Mouse (Mus musculus) hindbrain, embryonic 15.5 days (tissue): ENCODE results near the gene Cass4. TPM values are rescaled to one million over a fixed set of nuclear protein-coding genes. Genes with fewer than 3 reads are reported as not detected.

ENCODE experiments used
- ATAC-seq: fragments of 200-750 bp; cut with Nextera tagmentation; 2 replicates; pipeline ENCODE4 v1.8.0; 2017; ENCODE audit warnings: low read depth, moderate number of reproducible peaks, moderate TSS enrichment; ENCODE audit not compliant: low FRiP score
- H3K27ac ChIP-seq: fragments of 300-500 bp; sonication (generic); replicated peaks from 2 replicates; pipeline ENCODE4 v1.5.1; 2015; ENCODE audit warnings: mild to moderate bottlenecking, inconsistent platforms
- H3K27me3 ChIP-seq: fragments of 300-500 bp; sonication (generic); 2 replicates; pipeline ENCODE4 v1.6.1; 2015; ENCODE audit warnings: control low read depth, inconsistent platforms
- H3K36me3 ChIP-seq: fragments of 300-500 bp; sonication (generic); 2 replicates; pipeline ENCODE4 v1.6.1; 2015; ENCODE audit warnings: control low read depth, inconsistent platforms
- H3K4me1 ChIP-seq: fragments of 300-500 bp; sonication (generic); replicated peaks from 2 replicates; pipeline ENCODE4 v1.6.1; 2015; ENCODE audit warnings: control low read depth, inconsistent platforms
- H3K4me2 ChIP-seq: fragments of 300-500 bp; sonication (generic); 2 replicates; pipeline ENCODE4 v1.6.1; 2015; ENCODE audit warnings: moderate library complexity, mild to moderate bottlenecking, inconsistent platforms
- H3K4me3 ChIP-seq: fragments of 300-500 bp; sonication (generic); 2 replicates; pipeline ENCODE4 v1.5.1; 2015; ENCODE audit warnings: mild to moderate bottlenecking, inconsistent platforms
- H3K9ac ChIP-seq: fragments of 300-500 bp; sonication (generic); 2 replicates; pipeline ENCODE4 v1.6.1; 2015; ENCODE audit warnings: inconsistent platforms
- H3K9me3 ChIP-seq: fragments of 300-500 bp; sonication (generic); 2 replicates; pipeline ENCODE4 v1.6.1; 2016; ENCODE audit warnings: control low read depth, inconsistent platforms
- WGBS: fragments of 180-500 bp; shearing (Covaris S2); methylation state at CpG from one replicate; pipeline ENCODE4 v1.1.7; 2015; 5-methylcytosine and 5-hydroxymethylcytosine counted together
- polyA plus RNA-seq: library from polyadenylated mRNA; unstranded; fragments of >200 nt; fragmentation: Nextera tagmentation; extraction: Ambion mirVana; gene quantifications from 2 replicates; pipeline ENCODE4 v1.2.1, GENCODE M21; 2015

Gene Cass4
- polyA plus RNA-seq, 1 experiment from 2014 or later: 0.13 TPM

DNA sequence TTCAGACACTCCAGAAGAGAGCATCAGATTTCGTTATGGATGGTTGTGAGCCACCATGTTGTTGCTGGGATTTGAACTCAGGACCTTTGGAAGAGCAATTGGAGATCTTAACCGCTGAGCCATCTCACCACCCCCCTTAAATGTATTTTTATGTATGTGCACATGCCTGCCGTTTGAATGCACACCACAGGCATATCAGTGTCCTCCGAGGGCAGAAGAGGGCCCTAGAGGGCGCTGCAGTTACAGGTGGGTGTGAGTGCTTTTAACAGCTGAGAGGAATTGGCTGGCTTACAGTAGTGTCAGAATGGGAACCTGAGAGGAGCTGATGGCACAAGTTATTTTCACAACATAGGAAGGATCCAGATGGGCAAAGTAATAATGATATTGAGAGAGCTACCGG lies 81.4 kb downstream of the Cass4 start:
- no peaks in the 10 kb centered on the region for H3K4me1 ChIP-seq
- H3K27me3 ChIP-seq: 0 out of 2 replicates have a peak, but pooled peaks cover 5% of the 10 kb centered on the region
- no peak overlapping the region for H3K4me3 ChIP-seq
- H3K9ac ChIP-seq: no peak overlapping the region
- no peak overlapping the region for H3K4me2 ChIP-seq
- no peaks in the 10 kb centered on the region for H3K9me3 ChIP-seq
- H3K27ac ChIP-seq: no peak overlapping the region
- 38% methylated on average over 6 of the region's 6 CpGs for WGBS
- H3K36me3 ChIP-seq: peaks cover 1% of the 10 kb centered on the region; the same call in 1 of the 2 replicates
- no peak for ATAC-seq

- Histone ChIP-seq H3K4me2 (no peak overlapping the region), H3K9me3 (no peaks in the 10 kb centered on the region), H3K4me3 (no peak overlapping the region), H3K27ac (no peak overlapping the region), H3K36me3 (no peaks in the 10 kb centered on the region), H3K9ac (no peak overlapping the region), H3K4me1 (no peaks in the 10 kb centered on the region), H3K27me3 (0 out of 2 replicates have a peak, but pooled peaks cover 5% of the 10 kb centered on the region)
- ATAC-seq: no peak
- WGBS: 32% methylated on average over 10 of the region's 10 CpGs
Observed at GRCm38 (mm10) chr2:172476707-172477260, 83.2 kb downstream of the Cass4 start.

- Histone ChIP-seq H3K4me1 (no peaks in the 10 kb centered on the region), H3K27me3 (0 out of 2 replicates have a peak, but pooled peaks cover 5% of the 10 kb centered on the region), H3K9ac (no peak overlapping the region), H3K27ac (no peak overlapping the region), H3K36me3 (no peaks in the 10 kb centered on the region), H3K9me3 (no peaks in the 10 kb centered on the region), H3K4me2 (no peak overlapping the region), H3K4me3 (no peak overlapping the region)
- no peak for ATAC-seq
- WGBS: 33% methylated on average over 3 of the region's 3 CpGs
Observed at GRCm38 (mm10) chr2:172477350-172477749, 83.8 kb downstream of the Cass4 start.

DNA sequence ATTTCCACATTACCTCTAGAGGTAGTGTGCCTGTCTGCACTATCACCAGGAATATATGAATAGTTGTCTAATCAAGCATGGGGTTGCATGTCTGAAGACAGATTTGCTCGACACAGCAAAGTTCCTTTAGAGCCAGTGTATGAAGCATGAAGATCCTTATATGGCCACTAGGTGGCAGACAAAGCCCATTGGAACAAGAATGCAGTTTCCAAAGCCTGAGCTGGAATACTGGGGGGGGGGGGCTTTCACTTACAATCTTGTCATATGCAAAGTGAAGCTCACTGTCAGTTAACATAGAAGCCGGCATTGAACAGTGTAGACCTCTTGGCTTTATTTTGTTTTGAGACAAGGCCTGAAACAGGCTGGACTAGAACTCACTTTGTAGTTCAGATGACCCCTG lies 84.3 kb downstream of the Cass4 start:
- ATAC-seq: peak; percentile 43
- no peak overlapping the region for H3K4me2 ChIP-seq
- H3K4me3 ChIP-seq: no peak overlapping the region
- no peaks in the 10 kb centered on the region for H3K36me3 ChIP-seq
- H3K27me3 ChIP-seq: 0 out of 2 replicates have a peak, but pooled peaks cover 5% of the 10 kb centered on the region
- 2% methylated on average over 2 of the region's 2 CpGs for WGBS
- H3K27ac ChIP-seq: no peak overlapping the region
- H3K4me1 ChIP-seq: no peaks in the 10 kb centered on the region
- no peak overlapping the region for H3K9ac ChIP-seq
- H3K9me3 ChIP-seq: no peaks in the 10 kb centered on the region

DNA sequence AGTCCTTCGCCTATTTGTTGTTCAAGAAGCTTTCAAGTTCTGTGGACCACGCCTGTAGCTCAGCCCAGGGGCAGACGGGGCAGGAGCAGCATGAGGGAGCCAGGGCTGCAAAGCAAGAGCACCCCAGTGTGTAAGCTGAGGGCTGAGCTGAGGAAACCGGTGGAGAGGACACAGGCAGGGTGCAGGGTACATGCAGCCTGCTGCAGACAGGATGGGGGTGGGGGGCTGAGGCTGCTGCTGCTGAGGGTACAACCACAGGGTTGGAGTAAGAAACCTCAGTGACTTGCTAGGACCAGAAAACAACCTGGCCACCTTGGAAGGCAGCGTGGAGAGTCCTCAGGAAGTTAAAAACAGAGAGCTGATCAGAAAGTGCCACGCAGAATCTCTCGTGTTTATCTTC lies 86.7 kb downstream of the Cass4 start:
- H3K9ac ChIP-seq: no peak overlapping the region
- H3K27ac ChIP-seq: no peak overlapping the region
- H3K4me1 ChIP-seq: no peaks in the 10 kb centered on the region
- WGBS: 72% methylated on average over 7 of the region's 7 CpGs
- no peak for ATAC-seq
- H3K9me3 ChIP-seq: no peaks in the 10 kb centered on the region
- H3K36me3 ChIP-seq: no peaks in the 10 kb centered on the region
- H3K27me3 ChIP-seq: 0 out of 2 replicates have a peak, but pooled peaks cover 5% of the 10 kb centered on the region
- H3K4me2 ChIP-seq: no peak overlapping the region
- no peak overlapping the region for H3K4me3 ChIP-seq

DNA sequence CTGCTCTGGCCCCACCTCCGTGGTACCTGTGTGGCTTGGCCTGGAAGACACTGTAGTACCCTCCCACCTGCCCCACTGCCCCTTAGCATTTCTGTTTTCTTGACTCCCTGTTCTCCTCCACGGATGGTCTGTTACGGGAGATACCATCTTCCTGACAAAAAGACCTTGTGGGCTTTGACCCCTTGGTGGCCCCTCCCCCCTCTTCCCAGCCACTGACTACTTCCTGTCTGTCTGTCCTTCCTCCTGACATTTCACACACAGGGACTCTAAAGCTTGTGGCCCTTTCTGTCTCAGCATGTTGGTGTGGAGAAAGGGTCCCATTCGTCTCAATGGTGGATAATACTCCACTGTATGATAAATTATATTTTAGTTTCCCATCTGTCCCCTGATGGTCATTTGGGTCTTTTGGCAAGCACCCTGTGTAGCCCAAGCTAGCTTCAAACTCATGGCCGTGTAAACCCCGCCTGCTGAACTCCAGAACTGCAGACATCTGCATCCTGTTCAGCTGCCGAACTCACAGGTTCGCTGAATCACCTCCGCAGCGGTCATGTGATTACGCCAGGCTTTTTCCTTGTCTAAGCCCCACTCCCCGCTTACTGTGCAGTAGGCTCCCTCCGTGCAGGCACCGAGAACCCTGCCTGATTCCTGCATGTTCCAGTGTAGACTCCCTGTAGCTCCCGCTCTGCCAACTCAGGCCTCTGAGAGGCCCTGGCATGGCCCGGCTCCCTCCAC lies 88.2 kb downstream of the Cass4 start:
- no peaks in the 10 kb centered on the region for H3K4me1 ChIP-seq
- H3K27me3 ChIP-seq: 0 out of 2 replicates have a peak, but pooled peaks cover 2% of the 10 kb centered on the region
- H3K4me2 ChIP-seq: no peak overlapping the region
- H3K36me3 ChIP-seq: no peaks in the 10 kb centered on the region
- H3K9me3 ChIP-seq: no peaks in the 10 kb centered on the region
- H3K27ac ChIP-seq: no peak overlapping the region
- H3K4me3 ChIP-seq: no peak overlapping the region
- H3K9ac ChIP-seq: no peak overlapping the region
- no peak for ATAC-seq
- WGBS: 86% methylated on average over 16 of the region's 16 CpGs

Other genes with a start within 250 kb of the Cass4 start
- gene Mc3r, start 145.3 kb upstream of the Cass4 start, polyA plus RNA-seq: 0.08 and 0.21 TPM in 2 replicates
- 17.8 and 19.2 TPM in 2 replicates for gene Fam210b, start 48.2 kb upstream of the Cass4 start, polyA plus RNA-seq
- gene Aurka, start 23.3 kb upstream of the Cass4 start, polyA plus RNA-seq: 21.4 and 24.5 TPM in 2 replicates
- gene Cstf1, start 23.1 kb upstream of the Cass4 start, polyA plus RNA-seq: 22.4 and 25.1 TPM in 2 replicates
- gene Rtf2, start 46.8 kb downstream of the Cass4 start, polyA plus RNA-seq: 88.8 and 93.1 TPM in 2 replicates
- gene Gcnt7, start 64.8 kb downstream of the Cass4 start, polyA plus RNA-seq: 1.6 and 1.8 TPM in 2 replicates
- gene Fam209, start 78.7 kb downstream of the Cass4 start, polyA plus RNA-seq: 0.64 TPM in 1 of 2 replicates, not detected in the other
- 0.28 and 0.78 TPM in 2 replicates for gene Tfap2c, start 155.8 kb downstream of the Cass4 start, polyA plus RNA-seq